Mouse (Mus musculus) testis, postnatal 14 days (tissue): ENCODE measurements around the gene Fam169b.
"Not testable (repeated sequence)": the region's sequence is repeated elsewhere in the genome, so short reads cannot be mapped to it uniquely, and the experiment has no call there.

Experiments
- DNase-seq: peaks from one replicate; pipeline ENCODE4 v3.0.0; 2021; ENCODE audit warnings: low spot score

Gene Fam169b

DNA sequence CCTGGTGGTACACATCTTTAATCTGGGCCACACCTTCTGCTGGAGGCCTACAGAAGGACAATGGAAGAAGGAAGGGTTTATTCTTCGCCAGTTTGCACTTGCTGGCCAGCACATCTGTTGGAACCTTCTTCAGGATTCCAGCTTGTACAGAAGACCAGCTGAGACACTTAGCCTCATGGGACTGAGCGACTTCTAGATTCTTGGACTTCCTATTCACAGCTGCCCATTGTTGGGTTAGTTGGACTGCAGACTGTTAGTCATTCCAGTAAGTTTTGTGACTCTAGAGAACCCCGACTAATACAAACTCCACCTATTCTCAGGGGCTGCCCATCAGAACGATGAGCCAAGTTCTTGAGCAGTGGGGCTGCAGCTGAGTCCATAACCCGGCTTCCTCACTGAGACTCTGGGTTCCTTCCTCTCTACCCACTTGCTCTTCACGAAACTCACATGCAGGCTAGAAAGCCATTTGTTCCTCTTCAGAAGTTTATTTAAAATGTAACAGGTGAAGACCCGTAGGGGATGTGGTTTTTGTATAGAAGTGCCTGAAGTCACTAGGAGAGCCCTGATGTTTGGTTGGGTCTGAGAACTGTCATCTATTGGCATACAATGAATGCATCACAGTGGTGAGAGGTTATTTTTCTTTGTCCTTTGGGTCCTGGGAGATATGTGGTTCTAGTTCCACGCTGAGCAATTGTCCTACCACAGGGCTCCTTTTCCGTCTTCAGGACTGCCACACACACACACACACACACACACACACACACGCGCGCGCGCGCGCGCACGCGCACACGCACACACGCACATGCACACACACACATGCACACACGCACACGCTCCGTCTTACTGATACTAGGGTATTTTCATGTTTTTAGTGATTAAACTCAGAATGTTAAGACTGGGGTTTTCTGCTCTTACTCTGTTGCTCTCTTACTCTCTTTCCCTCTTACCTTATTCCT lies 13.2 kb downstream of the Fam169b start:
- no peak for DNase-seq

DNA sequence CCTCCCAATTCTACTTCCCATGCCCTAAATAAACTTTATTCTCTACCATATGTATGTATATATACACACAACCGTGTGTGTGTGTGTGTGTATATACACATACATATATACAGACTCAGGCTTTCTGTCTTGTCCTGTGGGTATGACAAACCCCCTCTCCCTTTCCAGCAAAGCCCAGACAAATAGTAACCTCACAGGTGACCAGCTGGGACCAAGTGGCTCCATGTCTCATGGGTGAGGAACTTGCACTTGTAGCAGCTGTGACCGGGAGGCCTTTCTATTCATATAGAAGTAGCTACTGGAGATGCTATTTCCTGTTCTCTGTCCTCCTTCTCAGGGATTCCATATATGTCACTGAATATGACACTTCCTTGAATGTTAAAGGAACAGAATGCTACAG lies 13.9 kb downstream of the Fam169b start:
- no peak for DNase-seq

GRCm38 (mm10) chr7:68288000-68288399 lies 14.4 kb downstream of the Fam169b start:
- DNase-seq, result not testable (repeated sequence)

GRCm38 (mm10) chr7:68289081-68289480 lies 15.4 kb downstream of the Fam169b start:
- no peak for DNase-seq

DNA sequence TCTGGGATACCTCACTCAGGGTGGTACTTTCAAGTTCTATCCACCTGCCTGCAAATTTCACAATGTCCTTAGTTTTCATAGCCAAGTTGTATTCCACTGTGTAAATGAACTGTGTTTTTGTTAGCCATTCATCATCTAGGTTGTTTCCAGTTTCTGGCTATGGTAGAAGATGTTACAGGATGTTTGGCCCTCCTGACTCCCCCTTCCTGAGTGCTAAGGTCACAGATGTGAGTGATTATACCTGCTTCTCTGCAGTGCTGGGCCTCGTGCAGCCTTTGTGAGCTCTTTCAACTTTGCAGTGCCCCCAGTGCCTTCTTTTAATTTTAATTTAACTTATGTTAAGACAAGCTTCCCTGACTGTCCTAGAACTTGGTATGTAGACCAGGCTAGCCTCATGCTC lies 18.0 kb downstream of the Fam169b start:
- no peak for DNase-seq

GRCm38 (mm10) chr7:68293997-68294789 lies 20.6 kb downstream of the Fam169b start:
- DNase-seq, result no peak

GRCm38 (mm10) chr7:68296487-68296886 lies 22.8 kb downstream of the Fam169b start:
- DNase-seq, result no peak

DNA sequence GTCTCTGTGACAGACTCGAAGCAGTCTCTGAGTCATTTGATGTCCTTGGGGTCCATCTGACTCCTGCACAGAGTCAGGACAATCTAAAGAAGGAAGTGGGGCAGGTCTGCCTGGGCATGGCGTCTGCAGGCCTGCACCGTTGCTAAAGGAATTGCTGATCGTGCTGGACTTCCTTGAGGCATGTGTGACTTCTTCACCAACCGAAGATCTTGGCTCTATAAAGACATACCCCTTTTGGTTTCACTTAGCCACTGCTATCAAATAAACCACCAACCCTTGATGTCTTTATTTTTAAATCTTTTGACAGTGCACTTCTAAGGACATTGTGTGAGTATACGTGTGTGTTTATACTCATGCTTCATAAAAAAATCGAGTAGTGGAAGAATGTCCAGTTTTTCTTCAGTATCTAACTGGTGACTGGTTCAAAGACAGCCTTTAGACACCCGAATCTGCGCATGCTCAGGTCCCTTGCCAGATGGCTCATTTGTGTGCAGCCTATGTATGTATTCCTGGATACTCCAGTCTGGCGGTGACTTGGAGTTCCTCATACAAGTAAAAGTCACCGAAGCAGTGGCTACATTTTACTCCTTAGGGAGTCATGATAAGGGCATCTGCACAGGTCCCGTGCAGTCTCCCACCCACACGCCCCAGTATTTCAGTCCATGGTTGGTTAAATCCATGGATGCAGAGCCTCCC lies 24.9 kb downstream of the Fam169b start:
- no peak for DNase-seq

DNA sequence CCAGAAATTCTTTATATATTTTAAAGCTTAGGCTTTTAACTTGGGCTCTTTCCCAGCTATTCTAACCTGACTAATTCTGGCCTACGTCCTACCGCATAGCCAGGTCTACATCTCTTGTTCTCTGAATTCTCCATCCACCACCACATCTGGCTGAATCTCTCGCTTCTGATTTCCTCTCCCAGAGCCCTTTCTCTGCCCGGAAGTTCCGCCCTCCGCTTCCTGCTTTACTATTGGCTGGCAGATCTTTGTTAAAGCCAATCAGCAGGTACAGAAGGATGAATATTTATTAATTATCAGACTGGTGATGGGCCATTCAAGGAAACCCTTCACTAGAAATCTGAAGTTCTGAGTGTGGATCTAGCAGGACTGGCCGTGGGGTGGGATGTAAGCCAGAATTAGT lies 27.5 kb downstream of the Fam169b start:
- peak; percentile 26 for DNase-seq

GRCm38 (mm10) chr7:68302586-68303433 lies 29.2 kb downstream of the Fam169b start:
- peak; percentile 64 for DNase-seq

DNA sequence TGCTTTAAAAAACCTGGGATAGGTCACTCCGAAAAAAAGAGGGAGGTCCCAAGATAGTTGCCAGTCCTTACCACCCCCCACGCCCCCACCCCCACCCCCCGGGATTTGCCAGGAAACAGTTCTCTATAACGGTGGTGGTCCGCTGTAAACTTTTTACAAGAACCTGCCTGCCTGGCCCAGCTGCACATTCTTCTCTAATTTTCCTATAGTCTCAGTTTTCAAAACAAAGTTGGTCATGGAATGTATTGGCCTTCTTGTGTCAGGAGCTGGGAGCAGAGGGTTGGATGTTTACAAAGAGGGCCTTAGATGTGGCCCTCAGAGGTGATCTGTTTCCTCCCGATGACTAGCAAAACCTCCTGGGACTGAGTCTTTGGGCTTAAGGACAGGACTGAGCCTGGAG lies 30.0 kb downstream of the Fam169b start:
- DNase-seq, result no peak

- no peak for DNase-seq
Measured at GRCm38 (mm10) chr7:68305781-68306575, 32.3 kb downstream of the Fam169b start.

DNA sequence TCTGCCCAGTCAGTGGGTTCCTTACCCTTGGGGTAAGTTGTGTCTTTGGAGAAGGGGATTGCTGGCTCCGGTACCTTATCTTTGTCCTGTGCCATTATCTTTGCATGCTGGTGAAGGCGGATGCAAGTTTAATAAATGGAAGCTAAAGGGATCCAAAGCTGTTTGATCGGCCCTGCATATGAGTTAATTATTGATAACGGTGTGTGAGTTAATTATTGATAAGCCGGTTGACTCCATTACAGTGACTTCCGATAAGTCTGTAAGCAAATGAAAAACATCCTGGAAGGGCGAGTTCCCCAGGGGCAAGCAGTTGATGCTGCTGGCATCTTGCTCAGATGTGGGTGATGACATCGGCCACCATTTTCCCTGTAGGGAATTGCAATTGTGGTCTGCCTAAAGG lies 33.1 kb downstream of the Fam169b start:
- DNase-seq, result no peak

DNA sequence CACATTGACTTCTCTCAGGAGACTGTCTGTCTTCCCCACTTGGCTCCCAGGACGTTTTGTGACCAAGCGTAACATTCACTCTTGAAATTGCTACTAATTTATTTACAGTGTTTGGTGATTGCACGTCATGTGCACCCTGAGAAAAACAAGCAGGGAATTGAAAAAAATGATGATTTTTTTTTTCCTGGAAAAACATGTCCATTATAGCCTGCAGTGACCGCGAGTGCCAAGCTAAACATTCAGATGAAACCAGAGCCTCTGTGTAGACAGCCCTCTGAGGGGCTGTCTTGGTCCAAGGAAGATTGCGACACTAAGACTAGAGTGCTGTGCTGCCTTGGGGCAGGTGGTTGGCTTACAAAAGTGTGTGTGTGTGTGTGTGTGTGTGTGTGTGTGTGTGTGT lies 37.8 kb downstream of the Fam169b start:
- DNase-seq, result no peak

DNA sequence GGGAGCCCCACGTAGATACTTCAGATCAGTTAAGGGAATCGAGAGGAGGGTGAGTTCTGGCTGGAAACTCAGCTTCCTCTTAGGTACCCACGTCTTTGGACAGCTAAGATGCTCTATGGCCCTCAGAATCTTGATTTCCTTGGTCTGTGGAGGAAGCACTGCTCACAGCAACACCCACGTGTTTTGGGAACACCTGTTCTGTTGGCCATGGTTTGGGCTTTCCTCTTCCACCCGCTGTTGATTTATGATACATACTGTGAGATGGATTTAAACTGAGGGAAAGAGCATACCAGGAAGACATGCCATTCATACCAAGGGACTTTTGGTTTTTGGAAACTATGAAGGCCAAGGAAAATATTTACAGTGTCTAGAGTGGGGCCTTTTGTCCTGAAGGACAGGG lies 38.8 kb downstream of the Fam169b start:
- DNase-seq, result no peak

DNA sequence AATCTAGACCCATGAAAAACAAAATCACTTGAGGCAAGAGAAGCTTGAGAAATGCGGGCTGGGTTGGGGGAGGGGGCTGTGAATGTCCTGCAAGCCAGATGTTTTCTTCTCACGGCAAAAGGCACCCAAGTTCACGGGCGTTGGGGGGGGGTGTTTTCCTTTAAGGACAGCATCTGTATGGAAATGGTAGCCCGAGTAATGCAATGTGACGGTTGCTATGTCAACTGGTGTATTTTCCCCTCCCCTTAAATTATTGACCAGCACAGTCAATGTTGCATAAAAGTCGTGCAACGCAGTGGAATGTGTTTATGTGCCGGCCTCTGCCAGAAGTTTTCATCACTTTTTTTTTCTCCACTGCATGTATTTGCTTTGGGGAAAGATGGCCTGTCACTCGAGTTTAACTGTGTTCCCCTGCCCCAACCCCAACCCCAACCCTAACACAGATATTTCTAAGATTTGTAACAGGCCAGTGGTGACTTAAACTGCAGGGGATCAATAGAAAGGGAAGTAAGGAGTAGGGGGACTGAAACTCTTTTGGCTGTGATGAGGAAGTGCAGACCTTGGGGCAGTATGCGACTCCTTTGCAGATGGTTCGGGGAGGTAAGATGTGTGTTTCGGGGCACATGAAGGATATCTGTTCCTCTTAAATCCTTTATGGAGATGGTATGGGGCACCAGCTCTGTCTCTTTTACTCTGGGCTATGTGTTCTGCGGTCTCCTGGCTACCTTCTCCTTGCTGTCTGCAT lies 39.6 kb downstream of the Fam169b start:
- DNase-seq, result no peak

GRCm38 (mm10) chr7:68314286-68314685 lies 40.6 kb downstream of the Fam169b start:
- no peak for DNase-seq

DNA sequence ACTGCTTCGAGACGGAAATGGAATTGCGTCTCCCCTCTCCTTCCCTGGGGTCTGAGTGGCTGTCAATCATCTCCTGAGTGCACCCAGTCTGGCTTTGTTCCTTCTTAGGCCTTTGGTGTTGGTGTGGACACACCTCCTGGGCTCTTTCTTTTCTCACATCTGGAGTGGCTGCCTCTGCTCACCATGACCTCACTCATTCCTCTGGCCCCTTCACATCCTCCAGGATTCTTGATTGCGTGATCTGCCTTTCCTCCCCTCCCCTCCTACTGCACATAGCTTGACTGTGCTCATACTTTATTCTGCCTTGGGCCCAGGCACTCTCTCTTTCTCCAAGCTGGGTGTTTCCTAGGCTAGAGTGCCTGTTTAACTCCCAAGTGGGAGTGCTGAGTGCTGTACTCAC lies 41.4 kb downstream of the Fam169b start:
- DNase-seq, result no peak

DNA sequence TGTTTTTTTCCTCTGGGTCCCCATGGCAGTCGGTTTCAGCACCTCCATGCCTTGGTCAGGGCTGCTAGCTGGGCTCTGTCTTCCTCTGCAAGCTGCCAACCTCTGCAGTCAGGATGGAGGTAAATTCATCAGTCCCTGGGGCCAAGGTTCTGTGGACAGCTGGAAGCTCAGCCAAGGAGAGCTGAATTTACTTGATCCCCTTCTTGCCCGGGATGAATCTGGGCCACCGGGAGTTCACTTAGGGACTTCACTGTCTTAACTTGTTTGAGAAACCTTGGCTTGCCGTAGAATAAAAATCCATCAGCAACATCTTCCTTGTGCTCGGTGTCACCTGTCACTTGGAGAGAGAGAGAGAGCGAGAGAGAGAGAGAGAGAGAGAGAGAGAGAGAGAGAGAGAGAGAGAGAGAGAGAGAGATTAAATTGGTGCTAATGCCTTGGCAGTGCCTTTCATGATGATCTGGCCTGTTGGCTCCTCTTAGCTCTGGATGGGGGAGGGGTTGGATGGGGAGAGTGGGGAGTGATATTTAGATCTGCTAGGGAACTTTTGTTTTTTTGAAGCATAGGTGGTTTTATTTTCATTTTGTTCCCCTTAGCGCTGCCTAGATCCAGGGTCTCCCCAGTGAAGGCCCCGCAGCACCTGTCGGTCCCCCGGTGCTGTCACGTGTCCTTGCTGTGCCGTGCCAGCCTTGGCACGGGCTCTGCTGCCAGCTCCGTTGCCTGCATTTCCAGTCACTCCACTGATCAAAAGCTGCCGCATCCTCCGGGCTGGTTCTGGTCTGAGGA lies 44.6 kb downstream of the Fam169b start:
- DNase-seq, result no peak
